Mouse (Mus musculus): ENCODE measurements around the gene Gsdmc3.
"Not testable (repeated sequence)": the region's sequence is repeated elsewhere in the genome, so short reads cannot be mapped to it uniquely, and the experiment has no call there.

DNA sequence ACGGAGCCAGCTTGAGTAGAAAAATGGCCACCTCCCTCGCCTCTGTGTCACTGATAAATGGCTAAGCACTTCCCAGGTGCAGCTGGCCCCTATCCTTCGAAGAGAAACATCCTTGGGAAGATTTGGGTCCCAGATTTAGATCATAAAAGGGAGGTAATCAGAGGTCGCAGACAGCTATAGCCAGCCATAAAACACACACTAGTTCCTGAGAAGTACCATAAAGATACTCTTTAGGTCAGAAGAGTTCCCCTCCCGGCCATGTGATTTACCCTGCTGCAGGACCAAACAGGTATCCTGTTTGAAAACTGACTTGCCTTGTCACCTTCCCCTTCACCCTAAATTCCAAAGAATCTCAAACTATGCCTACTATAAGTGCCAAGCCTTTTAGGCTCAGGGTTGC, 9.6 kb upstream of the Gsdmc3 start:
- not testable (repeated sequence) for TF ChIP-seq POLR2A (IDR thresholded peaks at IDR 0.05; ENCODE audit: extremely low read depth, insufficient read depth, low read length); CTCF (IDR thresholded peaks at IDR 0.05; ENCODE audit: low read depth, low read length)

Measured in liver, adult 2 months (tissue).